Mouse (Mus musculus) heart, embryonic 10.5 days (tissue): ENCODE results near the gene Olfr635. TPM values are rescaled to one million over a fixed set of nuclear protein-coding genes. Genes with fewer than 3 reads are reported as not detected.
"Not testable (repeated sequence)": the region's sequence is repeated elsewhere in the genome, so short reads cannot be mapped to it uniquely, and the experiment has no call there.

ENCODE experiments used
- DNase-seq: peaks from one replicate; pipeline ENCODE4 v3.0.0-alpha.2; 2017; ENCODE audit warnings: low spot score
- H3K27ac ChIP-seq: fragments of 300-500 bp; sonication (generic); 2 replicates; pipeline ENCODE4 v1.5.1; 2016; ENCODE audit warnings: mild to moderate bottlenecking
- H3K27me3 ChIP-seq: fragments of 300-500 bp; sonication (generic); 2 replicates; pipeline ENCODE4 v1.6.1; 2016; ENCODE audit warnings: mild to moderate bottlenecking; ENCODE audit not compliant: poor library complexity, insufficient read depth, severe bottlenecking
- H3K36me3 ChIP-seq: fragments of 300-500 bp; sonication (generic); 2 replicates; pipeline ENCODE4 v1.6.1; 2016; ENCODE audit warnings: mild to moderate bottlenecking, moderate library complexity
- H3K4me1 ChIP-seq: fragments of 300-500 bp; sonication (generic); 2 replicates; pipeline ENCODE4 v1.6.1; 2016; ENCODE audit warnings: mild to moderate bottlenecking
- H3K4me3 ChIP-seq: fragments of 300-500 bp; sonication (generic); 2 replicates; pipeline ENCODE4 v1.5.1; 2016; ENCODE audit warnings: mild to moderate bottlenecking, moderate library complexity
- H3K9me3 ChIP-seq: fragments of 300-500 bp; sonication (generic); 2 replicates; pipeline ENCODE4 v1.6.1; 2016; ENCODE audit warnings: mild to moderate bottlenecking, moderate library complexity
- WGBS: fragments of 180-500 bp; shearing (Covaris S2); methylation state at CpG from one replicate; pipeline ENCODE4 v1.1.7; 2016; 5-methylcytosine and 5-hydroxymethylcytosine counted together
- polyA plus RNA-seq: library from polyadenylated mRNA; unstranded; fragments of >200 nt; fragmentation: Nextera tagmentation; extraction: Ambion mirVana; gene quantifications from 2 replicates; pipeline ENCODE4 v1.2.1, GENCODE M21; 2016

Gene Olfr635
- polyA plus RNA-seq = not detected in 2 replicates

DNA sequence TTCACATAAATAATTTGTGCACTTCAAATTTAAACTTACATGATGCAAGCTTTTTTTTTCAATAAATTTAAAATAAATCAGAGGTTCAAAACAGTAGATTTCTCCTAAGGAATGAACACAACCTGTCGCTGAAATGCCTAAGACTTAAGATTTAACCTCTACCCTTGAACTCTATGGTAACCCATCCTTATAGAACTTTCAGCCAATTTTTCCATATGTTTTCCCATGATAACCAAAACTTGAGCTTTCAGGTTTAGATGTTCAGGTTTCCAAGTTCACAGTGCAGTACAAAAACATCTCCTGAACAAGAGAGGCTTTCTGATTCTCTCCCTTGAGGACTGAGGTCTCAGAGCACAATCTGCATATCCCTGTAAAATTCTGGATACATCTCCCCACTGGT, at the start of gene Olfr635:
Gene Olfr635 (plus strand): TSS at position 301 of the 400 bp plus-strand sequence.
- WGBS = 69% methylated on average over 1 of the region's 1 CpGs
- no peak within 1 kb of the TSS for H3K27ac ChIP-seq

DNA sequence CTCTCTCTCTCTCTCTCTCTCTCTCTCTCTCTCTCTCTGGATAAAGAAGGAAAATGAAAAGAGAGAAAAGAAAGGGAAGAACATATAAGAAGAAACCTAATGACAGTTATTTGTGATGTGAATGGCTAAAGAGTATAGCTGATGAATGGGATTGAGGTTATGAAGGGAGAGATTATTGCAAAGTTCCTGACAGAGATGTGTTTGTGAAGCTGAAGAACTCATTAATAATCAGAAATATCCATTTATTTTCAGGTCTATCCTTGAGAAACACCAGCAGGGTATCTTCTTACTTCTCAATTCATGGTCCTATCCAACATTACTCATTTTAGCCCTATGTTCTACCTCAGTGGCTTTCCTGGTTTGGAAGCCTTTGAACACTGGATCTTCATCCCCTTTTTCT, 42.4 kb upstream of the Olfr635 start, which contains the start of gene Olfr631:
Gene Olfr631 (plus strand): TSS at position 301 of the 400 bp plus-strand sequence.
- DNase-seq = no peak
- no peaks in the 10 kb centered on the region for H3K27me3 ChIP-seq
- no peak within 1 kb of the TSS for H3K4me3 ChIP-seq
- H3K27ac ChIP-seq = no peak within 1 kb of the TSS
- no peaks in the 10 kb centered on the region for H3K9me3 ChIP-seq
- no peaks in the 10 kb centered on the region for H3K4me1 ChIP-seq
- no peaks in the 10 kb centered on the region for H3K36me3 ChIP-seq

More for the DNA sequence above, at the start of gene Olfr635:
- H3K36me3 ChIP-seq = no peaks in the 10 kb centered on the region
- H3K4me3 ChIP-seq = no peak within 1 kb of the TSS
- no peaks in the 10 kb centered on the region for H3K27me3 ChIP-seq
- no peaks in the 10 kb centered on the region for H3K9me3 ChIP-seq
- DNase-seq = no peak
- no peaks in the 10 kb centered on the region for H3K4me1 ChIP-seq

DNA sequence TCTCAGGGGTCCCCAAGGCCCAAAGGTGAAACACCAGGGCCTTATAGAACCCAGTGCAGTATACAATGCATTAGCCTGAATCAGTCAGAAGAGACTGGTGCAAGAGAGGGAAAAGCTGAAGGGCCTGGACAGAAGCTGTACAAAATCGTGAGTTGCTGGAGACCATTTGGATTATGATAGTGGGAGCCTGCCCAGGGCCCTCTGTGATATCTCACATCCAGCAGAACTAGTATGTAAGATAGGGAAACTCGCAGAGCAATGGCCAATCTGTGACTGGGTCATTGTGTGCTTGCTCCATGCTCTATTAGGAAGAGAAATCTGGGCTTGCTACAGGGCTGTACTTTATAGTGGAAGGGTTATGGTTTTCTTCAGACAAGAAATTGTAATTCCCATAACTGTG, 36.7 kb upstream of the Olfr635 start, which contains the start of gene Olfr632:
Gene Olfr632 (plus strand): TSS at position 84 of the 400 bp plus-strand sequence.
- Histone ChIP-seq H3K4me1 (no peaks in the 10 kb centered on the region), H3K4me3 (no peak within 1 kb of the TSS), H3K36me3 (no peaks in the 10 kb centered on the region), H3K9me3 (no peaks in the 10 kb centered on the region), H3K27me3 (no peaks in the 10 kb centered on the region), H3K27ac (no peak within 1 kb of the TSS)
- DNase-seq = no peak
- 59% methylated on average over 2 of the region's 2 CpGs for WGBS

DNA sequence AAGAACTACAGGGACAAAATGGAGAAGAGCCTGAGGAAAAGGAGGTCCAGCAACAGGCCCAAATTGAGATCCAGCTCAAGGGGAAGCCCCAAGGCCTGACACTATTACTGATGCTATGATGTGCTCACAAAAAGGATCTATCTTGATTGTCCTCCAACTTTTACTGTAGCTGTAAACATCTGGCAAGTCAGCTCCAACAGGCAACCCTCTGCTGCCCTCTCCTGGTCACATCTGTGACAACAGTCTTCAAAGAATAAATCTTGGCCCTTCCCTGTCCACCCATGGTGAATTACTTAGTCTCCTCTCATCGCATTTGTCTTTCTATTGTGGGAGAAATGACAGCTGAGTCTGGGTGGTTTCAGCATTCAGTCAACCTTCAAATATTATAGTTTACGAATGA, 28.2 kb upstream of the Olfr635 start:
- 23% methylated on average over 2 of the region's 2 CpGs for WGBS
- H3K27me3 ChIP-seq = no peaks in the 10 kb centered on the region
- H3K9me3 ChIP-seq = no peaks in the 10 kb centered on the region
- no peak overlapping the region for H3K27ac ChIP-seq
- H3K4me1 ChIP-seq = no peaks in the 10 kb centered on the region
- no peaks in the 10 kb centered on the region for H3K36me3 ChIP-seq
- DNase-seq = peak; percentile 90
- no peak overlapping the region for H3K4me3 ChIP-seq

DNA sequence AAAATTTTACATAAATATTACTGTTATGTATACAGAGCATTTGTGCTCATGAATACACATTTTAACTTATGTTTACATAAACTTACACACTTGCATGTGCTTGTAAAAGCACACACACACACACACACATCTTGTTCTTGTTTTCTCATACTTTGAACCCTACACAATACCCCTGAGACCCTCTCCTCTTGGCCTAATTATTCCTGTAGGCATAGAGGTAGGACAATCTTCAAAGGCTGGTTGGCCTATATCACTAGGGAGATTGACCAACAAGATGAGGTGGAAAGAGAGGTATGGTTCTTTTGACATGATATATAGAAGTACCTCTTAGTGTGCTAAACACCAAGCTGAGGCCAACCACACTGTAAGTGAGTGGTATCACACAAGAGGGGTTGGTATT, 26.8 kb upstream of the Olfr635 start, which contains the start of gene Olfr633:
Gene Olfr633 (plus strand): TSS at position 301 of the 400 bp plus-strand sequence.
- Histone ChIP-seq H3K4me3 (no peak within 1 kb of the TSS), H3K27me3 (no peaks in the 10 kb centered on the region), H3K9me3 (no peaks in the 10 kb centered on the region), H3K36me3 (no peaks in the 10 kb centered on the region), H3K27ac (no peak within 1 kb of the TSS), H3K4me1 (no peaks in the 10 kb centered on the region)
- no peak for DNase-seq

DNA sequence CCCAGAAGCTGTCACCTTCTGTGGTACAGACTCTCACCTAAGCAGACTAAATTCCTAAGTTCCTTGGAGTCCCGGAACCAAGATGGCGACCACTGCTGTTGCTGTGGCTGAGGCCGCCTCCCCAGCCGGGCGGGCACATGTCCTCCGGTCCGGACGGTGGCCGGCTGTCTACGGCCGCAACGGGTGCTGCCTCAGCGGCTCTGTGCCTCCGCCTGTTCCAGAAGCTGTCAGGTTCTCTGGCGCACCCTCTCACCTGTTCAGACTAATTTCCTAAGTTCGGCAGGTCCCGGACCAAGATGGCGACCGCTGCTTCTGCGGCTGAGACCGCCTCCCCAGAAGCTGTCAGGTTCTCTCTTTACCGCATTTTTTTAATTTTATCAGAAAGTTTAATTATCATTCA, 4.1 kb upstream of the Olfr635 start:
- WGBS = 93% methylated on average over 22 of the region's 22 CpGs
- not testable (repeated sequence) for DNase-seq, H3K27ac ChIP-seq, H3K27me3 ChIP-seq, H3K36me3 ChIP-seq, H3K9me3 ChIP-seq, H3K4me1 ChIP-seq, H3K4me3 ChIP-seq

DNA sequence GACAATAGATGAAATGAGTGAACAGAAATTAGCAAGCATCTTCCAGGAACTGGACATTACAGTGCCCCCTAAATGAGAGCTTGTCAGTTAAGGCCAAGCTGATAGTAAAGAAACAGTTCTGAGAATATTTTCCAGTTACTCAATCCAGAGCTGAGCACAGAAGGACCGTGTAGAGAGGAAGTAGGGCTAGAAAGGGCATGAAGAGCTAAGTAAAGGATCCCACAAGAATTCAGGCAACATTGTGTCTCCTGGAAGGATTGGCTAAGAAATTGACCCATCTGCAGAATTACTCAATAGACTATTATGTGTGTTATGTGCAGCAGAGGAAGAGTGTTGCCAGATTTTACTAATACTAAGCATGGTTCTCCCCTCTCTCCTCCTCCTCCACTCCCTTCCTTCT, 830 bp downstream of the Olfr635 start:
- no peaks in the 10 kb centered on the region for H3K36me3 ChIP-seq
- H3K27me3 ChIP-seq = no peaks in the 10 kb centered on the region
- no peak overlapping the region for H3K4me3 ChIP-seq
- DNase-seq = no peak
- no peak overlapping the region for H3K27ac ChIP-seq
- no peaks in the 10 kb centered on the region for H3K9me3 ChIP-seq
- no peaks in the 10 kb centered on the region for H3K4me1 ChIP-seq
- 52% methylated on average over 1 of the region's 1 CpGs for WGBS

DNA sequence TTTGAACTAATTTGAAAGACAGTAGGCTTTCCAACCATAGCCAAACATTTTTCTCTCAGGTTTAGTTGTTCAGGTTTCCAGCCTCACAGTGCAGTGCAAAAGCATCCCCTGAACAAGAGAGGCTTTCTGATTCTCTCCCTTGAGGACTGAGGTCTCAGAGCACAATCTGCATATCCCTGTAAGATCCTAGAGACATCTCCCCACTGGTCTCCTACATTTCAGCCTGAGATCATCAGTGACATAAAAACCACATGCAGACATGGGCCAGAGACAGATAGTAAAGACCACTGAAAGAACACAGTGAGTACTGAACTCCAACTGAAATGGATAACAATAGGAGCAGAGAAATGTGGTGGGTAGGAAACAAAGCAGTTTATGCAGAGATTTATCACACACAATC, 27.5 kb downstream of the Olfr635 start, which contains the start of gene Olfr638:
Gene Olfr638 (plus strand): TSS at position 301 of the 400 bp plus-strand sequence.
- Histone ChIP-seq H3K4me3 (no peak within 1 kb of the TSS), H3K27me3 (no peaks in the 10 kb centered on the region), H3K27ac (no peak within 1 kb of the TSS), H3K9me3 (no peaks in the 10 kb centered on the region), H3K4me1 (no peaks in the 10 kb centered on the region), H3K36me3 (no peaks in the 10 kb centered on the region)
- no peak for DNase-seq

DNA sequence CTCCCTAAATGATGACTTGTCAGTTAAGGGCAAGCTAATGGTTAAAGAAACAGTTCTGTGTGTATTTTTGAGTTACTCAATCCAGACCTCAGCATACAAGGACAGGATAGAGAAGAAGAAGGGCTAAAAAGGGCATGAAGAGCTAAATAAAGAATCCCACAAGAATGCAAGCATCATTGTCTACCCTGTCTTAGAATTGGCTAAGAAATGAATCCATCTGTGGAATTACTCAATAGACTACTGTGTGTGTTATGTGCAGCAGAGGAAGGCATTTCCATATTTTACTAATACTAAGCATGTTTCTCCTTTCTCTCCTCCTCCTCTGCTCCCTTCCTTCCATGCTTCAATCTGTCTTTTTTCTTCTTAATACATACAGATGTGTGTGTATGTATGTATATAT, 28.2 kb downstream of the Olfr635 start:
- DNase-seq = no peak
- H3K4me1 ChIP-seq = no peaks in the 10 kb centered on the region

DNA sequence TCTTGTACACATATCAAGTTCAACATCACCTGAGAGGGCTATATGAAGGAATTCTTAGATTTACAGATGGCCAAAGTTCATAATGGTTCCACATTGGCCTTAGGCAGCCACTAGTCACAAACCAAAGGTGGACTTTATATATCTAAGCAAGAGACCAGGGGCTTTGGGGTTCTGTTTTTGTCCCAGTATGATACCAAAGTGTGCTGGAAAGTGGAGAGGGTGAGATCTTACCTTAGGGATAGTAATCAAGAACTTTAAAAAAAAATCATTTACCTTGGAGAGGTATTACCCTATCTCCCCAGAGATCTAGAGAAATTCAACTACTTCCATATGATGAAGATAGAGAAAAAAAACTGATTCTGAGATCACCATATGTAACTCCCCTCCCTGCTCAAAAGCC, 46.3 kb downstream of the Olfr635 start, which contains the start of gene Olfr639:
Gene Olfr639 (minus strand): TSS at position 101 of the 400 bp plus-strand sequence.
- Histone ChIP-seq H3K4me3 (no peak within 1 kb of the TSS), H3K27me3 (no peaks in the 10 kb centered on the region), H3K36me3 (no peaks in the 10 kb centered on the region), H3K9me3 (no peaks in the 10 kb centered on the region), H3K27ac (no peak within 1 kb of the TSS), H3K4me1 (no peaks in the 10 kb centered on the region)
- no peak for DNase-seq

More for the DNA sequence above, 28.2 kb downstream of the Olfr635 start:
- no peaks in the 10 kb centered on the region for H3K9me3 ChIP-seq
- H3K36me3 ChIP-seq = no peaks in the 10 kb centered on the region
- no peak overlapping the region for H3K4me3 ChIP-seq
- H3K27ac ChIP-seq = no peak overlapping the region
- H3K27me3 ChIP-seq = no peaks in the 10 kb centered on the region

DNA sequence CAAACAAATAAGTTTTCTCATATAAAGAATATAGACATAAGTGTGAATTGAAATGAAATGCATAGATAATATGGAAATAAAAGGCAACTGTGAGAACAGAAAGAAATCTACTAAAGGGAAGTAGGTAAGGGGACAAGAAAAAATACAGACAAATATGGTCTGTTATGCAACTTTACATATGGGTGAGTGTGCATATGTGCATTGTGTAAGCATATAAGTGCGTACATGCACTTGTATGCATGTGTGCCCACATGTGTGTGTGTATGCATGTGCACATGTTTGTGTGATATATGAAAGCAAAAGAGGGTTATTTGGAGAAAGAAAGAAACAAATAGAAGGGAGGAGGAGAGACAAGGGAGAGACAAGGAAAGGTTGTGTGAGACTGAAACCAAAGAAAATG, 48.0 kb downstream of the Olfr635 start:
- no peaks in the 10 kb centered on the region for H3K36me3 ChIP-seq
- H3K4me3 ChIP-seq = no peak overlapping the region
- 79% methylated on average over 1 of the region's 1 CpGs for WGBS
- no peak for DNase-seq
- no peak overlapping the region for H3K27ac ChIP-seq
- no peaks in the 10 kb centered on the region for H3K9me3 ChIP-seq
- no peaks in the 10 kb centered on the region for H3K4me1 ChIP-seq
- no peaks in the 10 kb centered on the region for H3K27me3 ChIP-seq

DNA sequence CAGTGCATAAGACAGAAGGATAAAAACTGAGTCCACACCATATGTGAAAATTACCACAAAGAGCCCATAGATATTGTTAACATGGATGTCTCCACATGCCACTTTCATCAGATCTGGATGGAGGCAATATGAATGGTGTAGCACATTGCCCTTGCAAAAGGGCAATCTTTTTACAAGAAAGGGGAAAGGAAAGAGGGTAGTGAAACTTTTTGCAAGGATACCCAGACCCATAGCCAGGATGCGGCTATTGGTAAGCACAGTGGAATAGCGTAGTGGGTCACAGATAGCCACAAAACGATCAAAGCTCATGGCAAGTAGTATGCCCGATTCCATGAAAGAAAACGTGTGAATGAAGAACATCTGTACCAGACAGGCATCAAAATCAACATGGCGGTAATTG, 50.7 kb downstream of the Olfr635 start:
- Histone ChIP-seq H3K4me3 (no peak overlapping the region), H3K4me1 (no peaks in the 10 kb centered on the region), H3K27me3 (no peaks in the 10 kb centered on the region), H3K27ac (no peak overlapping the region), H3K9me3 (no peaks in the 10 kb centered on the region), H3K36me3 (no peaks in the 10 kb centered on the region)
- DNase-seq = no peak
- 80% methylated on average over 6 of the region's 6 CpGs for WGBS

DNA sequence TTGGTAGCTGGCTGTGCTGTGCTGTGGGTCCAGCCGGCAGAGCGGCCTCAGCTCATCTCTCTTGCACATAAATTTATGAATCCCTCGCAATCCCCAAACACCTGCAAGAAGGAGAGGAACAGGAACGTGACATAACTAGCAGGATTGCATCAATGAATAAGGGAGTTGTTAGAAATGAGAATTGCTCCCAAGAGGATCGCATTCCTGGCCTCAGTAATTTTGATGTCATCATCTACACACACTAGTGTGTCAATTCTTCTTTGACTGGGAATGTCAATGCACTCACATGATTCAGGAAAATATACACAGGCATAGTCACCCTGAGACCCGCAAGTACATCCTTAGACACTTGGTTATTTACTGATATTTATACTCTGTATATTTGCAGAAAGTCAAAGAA, 54.5 kb downstream of the Olfr635 start, which contains the start of gene Olfr640:
Gene Olfr640 (minus strand): TSS at position 101 of the 400 bp plus-strand sequence.
- H3K27me3 ChIP-seq = no peaks in the 10 kb centered on the region
- H3K9me3 ChIP-seq = no peaks in the 10 kb centered on the region
- H3K4me1 ChIP-seq = no peaks in the 10 kb centered on the region
- H3K4me3 ChIP-seq = no peak within 1 kb of the TSS
- H3K36me3 ChIP-seq = no peaks in the 10 kb centered on the region
- no peak within 1 kb of the TSS for H3K27ac ChIP-seq
- DNase-seq = no peak
- 69% methylated on average over 6 of the region's 6 CpGs for WGBS

DNA sequence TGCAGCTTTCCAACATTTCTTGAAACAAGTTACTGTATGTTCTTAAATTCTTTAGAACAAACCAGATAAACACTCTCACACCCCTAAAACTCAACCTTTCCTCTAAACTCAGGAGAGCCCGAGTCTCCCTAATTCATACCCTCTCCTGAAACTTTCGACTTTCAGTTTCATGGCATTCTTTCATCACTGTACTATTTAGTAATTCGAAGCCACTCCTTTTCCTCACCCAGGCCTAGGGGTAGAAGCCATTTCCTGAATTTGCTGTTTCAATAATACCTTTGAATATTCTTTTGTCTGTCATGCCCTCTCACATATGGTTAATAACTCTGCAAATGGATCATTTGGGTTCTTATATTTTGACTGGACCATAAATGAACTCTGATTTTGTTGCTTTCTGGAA, 56.0 kb downstream of the Olfr635 start:
- no peaks in the 10 kb centered on the region for H3K9me3 ChIP-seq
- H3K36me3 ChIP-seq = no peaks in the 10 kb centered on the region
- DNase-seq = no peak
- no peak overlapping the region for H3K4me3 ChIP-seq
- no peak overlapping the region for H3K27ac ChIP-seq
- WGBS = 71% methylated on average over 3 of the region's 3 CpGs
- H3K4me1 ChIP-seq = no peaks in the 10 kb centered on the region
- H3K27me3 ChIP-seq = no peaks in the 10 kb centered on the region
